24 mouse cellular contexts compared by ENCODE assay signal in genomic region chr6:34979291-34979690, GRCm38 (mm10). TPM values are rescaled to one million over a fixed set of nuclear protein-coding genes. Genes with fewer than 3 reads are reported as not detected.
"Had no signal": no experiment of that assay in that cellular context is flagged by ENCODE, and none has a peak within 500 bp of the region (broad histone marks: within the 10 kb centered on the region; RNA-seq: fewer than 3 reads in every experiment).

No protein-coding gene starts in this region.

- H3K4me3 ChIP-seq: neural tube, embryonic 12.5 days; neural tube, embryonic 13.5 days; neural tube, embryonic 15.5 days; stomach, embryonic 15.5 days had no signal

- H3K9me3 ChIP-seq: neural tube, embryonic 12.5 days; neural tube, embryonic 13.5 days; neural tube, embryonic 15.5 days; stomach, embryonic 15.5 days had no signal

- DNase-seq: right cerebral cortex, adult 18-20 months; right cerebral cortex, postnatal 14 days; right cerebral cortex, postnatal 25 days; right cerebral cortex, postnatal 4 days; spleen, adult 18-20 months; thymus, adult 18-20 months; thymus, adult 2 months; thymus, postnatal 14 days; thymus, postnatal 25 days; thymus, postnatal 36 days; thymus, postnatal 4 days had no signal

- H3K4me1 ChIP-seq: neural tube, embryonic 12.5 days; neural tube, embryonic 13.5 days; neural tube, embryonic 15.5 days; stomach, embryonic 15.5 days had no signal

- H3K4me2 ChIP-seq: neural tube, embryonic 12.5 days; neural tube, embryonic 13.5 days; neural tube, embryonic 15.5 days; stomach, embryonic 15.5 days had no signal

- H3K9ac ChIP-seq: neural tube, embryonic 12.5 days; neural tube, embryonic 13.5 days; neural tube, embryonic 15.5 days; stomach, embryonic 15.5 days had no signal

- H3K36me3 ChIP-seq: neural tube, embryonic 12.5 days; neural tube, embryonic 13.5 days; neural tube, embryonic 15.5 days; stomach, embryonic 15.5 days had no signal

- H3K27ac ChIP-seq: neural tube, embryonic 12.5 days; neural tube, embryonic 13.5 days; neural tube, embryonic 15.5 days; stomach, embryonic 15.5 days; stomach, postnatal 0 days had no signal

- H3K27me3 ChIP-seq: neural tube, embryonic 12.5 days; neural tube, embryonic 13.5 days; neural tube, embryonic 15.5 days; stomach, embryonic 15.5 days had no signal

RNA-seq across cellular contexts. Expression of gene Stra8, which starts 59.3 kb away (rescaled TPM):
- total RNA-seq: neutrophil, adult 5-6 weeks had no signal
- polyA plus RNA-seq: neural tube, embryonic 11.5 days; neural tube, embryonic 12.5 days; neural tube, embryonic 13.5 days; neural tube, embryonic 14.5 days; neural tube, embryonic 15.5 days; small intestine, adult 2 months; spleen, adult 2 months; stomach, embryonic 14.5 days; stomach, embryonic 15.5 days; stomach, embryonic 16.5 days; urinary bladder, adult 2 months had no signal
